Mouse (Mus musculus): ENCODE results near the gene Olfr1344. TPM values are rescaled to one million over a fixed set of nuclear protein-coding genes. Genes with fewer than 3 reads are reported as not detected.
"Not testable (repeated sequence)": the region's sequence is repeated elsewhere in the genome, so short reads cannot be mapped to it uniquely, and the experiment has no call there.

Olfr1344 gene
- polyA plus RNA-seq, 2 experiments = not detected

GRCm38 (mm10) chr7:6441173-6441572, 2.7 kb downstream of the Olfr1344 start:
- Histone ChIP-seq H3K4me1 (ENCODE audit: control insufficient read depth, insufficient read depth, low read length) (no peaks in the 10 kb centered on the region), H3K9me3 (ENCODE audit: control insufficient read depth, low read length) (no peaks in the 10 kb centered on the region), H3K4me2 (replicated peaks; ENCODE audit: low read depth, low read length, severe bottlenecking) (no peak overlapping the region), H3K4me3 (replicated peaks; ENCODE audit: low read length) (no peak overlapping the region), H3K27me3 (ENCODE audit: control insufficient read depth, insufficient read depth, low read length) (no peaks in the 10 kb centered on the region), H3K27ac (replicated peaks; ENCODE audit: low read depth, low read length) (no peak overlapping the region), H3K36me3 (ENCODE audit: control insufficient read depth, insufficient read depth, low read length) (no peaks in the 10 kb centered on the region), H3K9ac (ENCODE audit: low read depth, low read length, severe bottlenecking) (no peak overlapping the region)
- ATAC-seq (ENCODE audit: low FRiP score, low read depth) = no peak
- TF ChIP-seq POLR2A (IDR thresholded peaks at IDR 0.05; ENCODE audit: borderline replicate concordance, extremely low read depth, insufficient read depth, insufficient read length) = no peak
- 70% methylated on average over 2 of the region's 2 CpGs for WGBS
- no peak for DNase-seq (ENCODE audit: low spot score)

DNA sequence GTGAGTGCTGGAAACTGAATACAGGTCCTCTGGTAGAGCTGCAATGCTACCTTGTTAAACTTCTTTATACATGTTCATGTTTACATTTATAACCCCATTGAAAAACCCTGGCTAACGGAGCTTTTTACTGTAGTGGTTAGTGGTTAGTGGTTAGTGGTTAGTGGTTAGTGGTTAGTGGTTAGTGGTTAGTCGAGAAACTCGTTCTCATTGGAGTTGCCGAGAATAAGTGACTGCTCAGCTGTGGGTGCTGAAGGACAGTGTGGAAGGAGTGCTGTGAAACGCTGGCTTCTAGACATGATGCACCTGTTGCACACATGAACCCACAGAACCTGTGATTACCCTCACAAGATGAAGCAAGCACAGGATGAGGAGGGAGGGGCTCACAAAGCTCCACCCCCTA, 9.3 kb downstream of the Olfr1344 start:
- Histone ChIP-seq H3K9ac (ENCODE audit: low read depth, low read length, severe bottlenecking) (no peak overlapping the region), H3K9me3 (ENCODE audit: control insufficient read depth, low read length) (no peaks in the 10 kb centered on the region), H3K4me3 (replicated peaks; ENCODE audit: low read length) (no peak overlapping the region), H3K27ac (replicated peaks; ENCODE audit: low read depth, low read length) (no peak overlapping the region), H3K27me3 (ENCODE audit: control insufficient read depth, insufficient read depth, low read length) (no peaks in the 10 kb centered on the region), H3K4me2 (replicated peaks; ENCODE audit: low read depth, low read length, severe bottlenecking) (no peak overlapping the region), H3K36me3 (ENCODE audit: control insufficient read depth, insufficient read depth, low read length) (no peaks in the 10 kb centered on the region), H3K4me1 (ENCODE audit: control insufficient read depth, insufficient read depth, low read length) (no peaks in the 10 kb centered on the region)
- no peak for TF ChIP-seq POLR2A (IDR thresholded peaks at IDR 0.05; ENCODE audit: borderline replicate concordance, extremely low read depth, insufficient read depth, insufficient read length)
- no peak for ATAC-seq (ENCODE audit: low FRiP score, low read depth)
- WGBS = 79% methylated on average over 5 of the region's 5 CpGs
- DNase-seq (ENCODE audit: low spot score) = no peak

DNA sequence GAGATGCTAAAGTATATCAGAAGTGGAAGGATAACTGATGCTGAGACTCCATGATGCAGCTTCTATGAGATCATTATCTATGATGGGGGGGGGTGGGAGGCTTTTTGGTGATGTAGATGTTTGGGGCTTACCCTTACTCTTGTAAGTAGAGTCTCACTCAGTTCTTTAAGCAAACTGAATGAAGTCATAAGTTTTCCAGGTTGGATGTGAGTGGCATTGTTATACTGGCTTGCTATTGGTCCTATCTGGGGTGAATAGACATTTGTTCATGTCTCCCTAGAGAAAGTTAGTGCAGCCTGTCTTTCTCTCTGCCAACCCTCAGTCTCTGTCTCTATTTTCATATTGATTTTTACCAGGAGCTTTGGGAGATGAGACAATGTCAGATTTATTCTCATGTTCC, 17.4 kb downstream of the Olfr1344 start, which contains the start of gene Olfr1336:
Gene Olfr1336, plus strand, starts transcription at position 301 of the 400 bp plus-strand sequence.
- ATAC-seq (ENCODE audit: low FRiP score, low read depth) (no peak), DNase-seq (ENCODE audit: low spot score) (no peak)
- Histone ChIP-seq H3K36me3 (ENCODE audit: control insufficient read depth, insufficient read depth, low read length) (no peaks in the 10 kb centered on the region), H3K9ac (ENCODE audit: low read depth, low read length, severe bottlenecking) (no peak within 1 kb of the TSS), H3K27ac (replicated peaks; ENCODE audit: low read depth, low read length) (no peak within 1 kb of the TSS), H3K4me3 (replicated peaks; ENCODE audit: low read length) (no peak within 1 kb of the TSS), H3K4me2 (replicated peaks; ENCODE audit: low read depth, low read length, severe bottlenecking) (no peak within 1 kb of the TSS), H3K4me1 (ENCODE audit: control insufficient read depth, insufficient read depth, low read length) (no peaks in the 10 kb centered on the region), H3K9me3 (ENCODE audit: control insufficient read depth, low read length) (no peaks in the 10 kb centered on the region), H3K27me3 (ENCODE audit: control insufficient read depth, insufficient read depth, low read length) (no peaks in the 10 kb centered on the region)
- no peak for TF ChIP-seq POLR2A (IDR thresholded peaks at IDR 0.05; ENCODE audit: borderline replicate concordance, extremely low read depth, insufficient read depth, insufficient read length)

DNA sequence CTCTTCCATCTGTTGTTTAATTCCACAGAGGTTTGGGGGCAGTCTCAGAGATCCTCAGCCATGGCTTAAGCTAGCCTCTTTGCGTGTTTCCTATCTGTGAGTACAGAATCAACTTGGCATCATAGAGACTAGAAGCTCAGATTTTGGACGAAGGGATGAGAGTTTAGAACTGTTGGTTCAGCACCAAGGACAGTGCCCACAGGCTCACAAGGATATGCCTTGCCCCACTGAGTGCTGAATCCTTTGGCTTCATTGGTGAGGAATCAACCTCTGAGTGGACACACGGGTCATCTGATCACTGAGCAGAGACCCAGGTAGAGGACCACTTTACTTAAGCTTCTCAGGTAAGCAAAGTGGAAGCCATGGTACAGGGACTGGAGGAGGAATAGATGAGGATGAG, 17.9 kb downstream of the Olfr1344 start:
- no peaks in the 10 kb centered on the region for H3K4me1 ChIP-seq (ENCODE audit: control insufficient read depth, insufficient read depth, low read length)
- no peak overlapping the region for H3K4me2 ChIP-seq (replicated peaks; ENCODE audit: low read depth, low read length, severe bottlenecking)
- H3K9ac ChIP-seq (ENCODE audit: low read depth, low read length, severe bottlenecking) = no peak overlapping the region
- no peak for TF ChIP-seq POLR2A (IDR thresholded peaks at IDR 0.05; ENCODE audit: borderline replicate concordance, extremely low read depth, insufficient read depth, insufficient read length)
- 35% methylated on average over 3 of the region's 3 CpGs for WGBS
- no peak overlapping the region for H3K27ac ChIP-seq (replicated peaks; ENCODE audit: low read depth, low read length)
- ATAC-seq (ENCODE audit: low FRiP score, low read depth) (no peak), DNase-seq (ENCODE audit: low spot score) (no peak)
- no peaks in the 10 kb centered on the region for H3K27me3 ChIP-seq (ENCODE audit: control insufficient read depth, insufficient read depth, low read length)
- H3K4me3 ChIP-seq (replicated peaks; ENCODE audit: low read length) = no peak overlapping the region
- no peaks in the 10 kb centered on the region for H3K9me3 ChIP-seq (ENCODE audit: control insufficient read depth, low read length)
- no peaks in the 10 kb centered on the region for H3K36me3 ChIP-seq (ENCODE audit: control insufficient read depth, insufficient read depth, low read length)

- Histone ChIP-seq H3K9ac (ENCODE audit: low read depth, low read length, severe bottlenecking) (no peak within 1 kb of the TSS), H3K9me3 (ENCODE audit: control insufficient read depth, low read length) (no peaks in the 10 kb centered on the region), H3K27ac (replicated peaks; ENCODE audit: low read depth, low read length) (no peak within 1 kb of the TSS), H3K4me2 (replicated peaks; ENCODE audit: low read depth, low read length, severe bottlenecking) (no peak within 1 kb of the TSS), H3K27me3 (ENCODE audit: control insufficient read depth, insufficient read depth, low read length) (no peaks in the 10 kb centered on the region), H3K36me3 (ENCODE audit: control insufficient read depth, insufficient read depth, low read length) (no peaks in the 10 kb centered on the region), H3K4me1 (ENCODE audit: control insufficient read depth, insufficient read depth, low read length) (no peaks in the 10 kb centered on the region), H3K4me3 (replicated peaks; ENCODE audit: low read length) (no peak within 1 kb of the TSS)
- DNase-seq (ENCODE audit: low spot score) (no peak), ATAC-seq (ENCODE audit: low FRiP score, low read depth) (no peak)
- no peak for TF ChIP-seq POLR2A (IDR thresholded peaks at IDR 0.05; ENCODE audit: borderline replicate concordance, extremely low read depth, insufficient read depth, insufficient read length)
Observed at GRCm38 (mm10) chr7:6466951-6467350, 28.5 kb downstream of the Olfr1344 start, which contains the start of gene Olfr1346. Gene Olfr1346, plus strand, starts transcription at chr7:6467101.

GRCm38 (mm10) chr7:6477633-6478032, 39.1 kb downstream of the Olfr1344 start:
- not testable (repeated sequence) for ATAC-seq (ENCODE audit: low FRiP score, low read depth); DNase-seq (ENCODE audit: low spot score); H3K4me2 ChIP-seq (replicated peaks; ENCODE audit: low read depth, low read length, severe bottlenecking); H3K9ac ChIP-seq (ENCODE audit: low read depth, low read length, severe bottlenecking); H3K27ac ChIP-seq (replicated peaks; ENCODE audit: low read depth, low read length); H3K9me3 ChIP-seq (ENCODE audit: control insufficient read depth, low read length); H3K4me3 ChIP-seq (replicated peaks; ENCODE audit: low read length); H3K27me3 ChIP-seq (ENCODE audit: control insufficient read depth, insufficient read depth, low read length); H3K36me3 ChIP-seq (ENCODE audit: control insufficient read depth, insufficient read depth, low read length); H3K4me1 ChIP-seq (ENCODE audit: control insufficient read depth, insufficient read depth, low read length)
- 78% methylated on average over 2 of the region's 2 CpGs for WGBS
